Mouse (Mus musculus) ES-Bruce4 (cell line): Measurements from ENCODE around the gene Fxr2.

ENCODE experiments used
- CTCF ChIP-seq: IDR thresholded peaks from one replicate; pipeline ENCODE4 v1.8.1; 2011; ENCODE audit warnings: low read depth, low read length
- EP300 ChIP-seq: IDR thresholded peaks from 2 replicates; pipeline ENCODE4 v1.6.1; 2011; ENCODE audit warnings: low read depth, low read length; ENCODE audit not compliant: insufficient read depth
- POLR2A ChIP-seq: IDR thresholded peaks from one replicate; pipeline ENCODE4 v1.8.1; 2011; ENCODE audit warnings: low read length; ENCODE audit not compliant: insufficient read depth

- TF ChIP-seq EP300: no peak
- TF ChIP-seq CTCF: no peak
- no peak for TF ChIP-seq POLR2A
Measured at GRCm38 (mm10) chr11:69679144-69679543, 46.4 kb downstream of the Fxr2 start.
